Mouse (Mus musculus) neural tube, embryonic 15.5 days (tissue): ENCODE results near the gene Abcc4. TPM values are rescaled to one million over a fixed set of nuclear protein-coding genes. Genes with fewer than 3 reads are reported as not detected.

Experiments used
- ATAC-seq: fragments of 200-750 bp; cut with Nextera tagmentation; 2 replicates; pipeline ENCODE4 v1.8.0; 2017; ENCODE audit warnings: mild to moderate bottlenecking, moderate TSS enrichment, moderate library complexity; ENCODE audit not compliant: low FRiP score
- H3K27ac ChIP-seq: fragments of 300-500 bp; sonication (generic); replicated peaks from 2 replicates; pipeline ENCODE4 v1.5.1; 2015; ENCODE audit warnings: mild to moderate bottlenecking, inconsistent platforms
- H3K27me3 ChIP-seq: fragments of 300-500 bp; sonication (generic); replicated peaks from 2 replicates; pipeline ENCODE4 v1.6.1; 2015; ENCODE audit warnings: inconsistent platforms
- H3K36me3 ChIP-seq: fragments of 300-500 bp; sonication (generic); 2 replicates; pipeline ENCODE4 v1.6.1; 2015; ENCODE audit warnings: inconsistent platforms
- H3K4me1 ChIP-seq: fragments of 300-500 bp; sonication (generic); 2 replicates; pipeline ENCODE4 v1.6.1; 2015; ENCODE audit warnings: inconsistent platforms
- H3K4me2 ChIP-seq: fragments of 300-500 bp; sonication (generic); 2 replicates; pipeline ENCODE4 v1.6.1; 2015; ENCODE audit warnings: inconsistent platforms, mild to moderate bottlenecking, moderate library complexity
- H3K4me3 ChIP-seq: fragments of 300-500 bp; sonication (generic); replicated peaks from 2 replicates; pipeline ENCODE4 v1.5.1; 2015; ENCODE audit warnings: mild to moderate bottlenecking, inconsistent platforms
- H3K9ac ChIP-seq: fragments of 300-500 bp; sonication (generic); replicated peaks from 2 replicates; pipeline ENCODE4 v1.6.1; 2015; ENCODE audit warnings: mild to moderate bottlenecking, inconsistent platforms
- H3K9me3 ChIP-seq: fragments of 300-500 bp; sonication (generic); replicated peaks from 2 replicates; pipeline ENCODE4 v1.6.1; 2016; ENCODE audit warnings: inconsistent platforms
- WGBS: fragments of 180-500 bp; shearing (Covaris S2); methylation state at CpG from one replicate; pipeline ENCODE4 v1.1.7; 2015; ENCODE audit warnings: mixed read lengths; 5-methylcytosine and 5-hydroxymethylcytosine counted together
- microRNA-seq: library from miRNA; unstranded; fragments of <30 nt; microRNA quantifications from one replicate; pipeline ENCODE4, GENCODE M21; 2017
- polyA plus RNA-seq: library from polyadenylated mRNA; unstranded; fragments of >200 nt; fragmentation: Nextera tagmentation; extraction: Ambion mirVana; gene quantifications from 2 replicates; pipeline ENCODE4 v1.2.1, GENCODE M21; 2015

Gene Abcc4
- polyA plus RNA-seq, 1 experiment from 2014 or later, result 3.1 TPM

- Histone ChIP-seq H3K36me3 (no peaks in the 10 kb centered on the region), H3K9ac (no peak overlapping the region), H3K27me3 (peaks cover 29% of the 10 kb centered on the region), H3K4me2 (no peak overlapping the region), H3K9me3 (no peaks in the 10 kb centered on the region), H3K27ac (no peak overlapping the region), H3K4me3 (no peak overlapping the region), H3K4me1 (peaks cover 18% of the 10 kb centered on the region)
- no peak for ATAC-seq
- WGBS, result 82% methylated on average over 4 of the region's 4 CpGs
These were observed 271.2 kb downstream of the Abcc4 start for GRCm38 (mm10) chr14:118434842-118435241.

- WGBS, result 52% methylated on average over 6 of the region's 6 CpGs
- no peak for ATAC-seq
- Histone ChIP-seq H3K36me3 (no peaks in the 10 kb centered on the region), H3K4me1 (peaks cover 18% of the 10 kb centered on the region), H3K9me3 (no peaks in the 10 kb centered on the region), H3K4me2 (no peak overlapping the region), H3K9ac (no peak overlapping the region), H3K27ac (no peak overlapping the region), H3K27me3 (peaks cover 19% of the 10 kb centered on the region), H3K4me3 (no peak overlapping the region)
These were observed 272.2 kb downstream of the Abcc4 start for GRCm38 (mm10) chr14:118433848-118434247.

Small RNA genes within 50 kb of the gene (microRNA-seq; reads per million reads assigned to microRNA genes)
- not detected for gene Mir6391

Other genes with a start within 250 kb of the Abcc4 start
- gene Cldn10, start 81.7 kb upstream of the Abcc4 start, polyA plus RNA-seq, result 2.3 and 2.4 TPM in 2 replicates
- 86.1 and 100 TPM in 2 replicates for gene Dzip1, start 219.2 kb upstream of the Abcc4 start, polyA plus RNA-seq
- 22.6 and 26.8 TPM in 2 replicates for gene Dnajc3, start 231.8 kb upstream of the Abcc4 start, polyA plus RNA-seq